Mouse (Mus musculus) granulocyte monocyte progenitor cell, adult 5-6 weeks (primary cell): ENCODE data around the gene Wwp2. TPM values are rescaled to one million over a fixed set of nuclear protein-coding genes. Genes with fewer than 3 reads are reported as not detected.

ENCODE experiments used
- ATAC-seq: replicated peaks from 2 replicates; pipeline ENCODE4 v1.8.0; 2016; ENCODE audit warnings: mild to moderate bottlenecking, moderate TSS enrichment, inconsistent platforms; ENCODE audit not compliant: poor library complexity, severe bottlenecking
- total RNA-seq, 2 experiments: library from RNA; stranded (forward) in 1 of 2; stranded (reverse) in 1 of 2; fragments of 200-712, 200-1000 nt in 1 of 2; fragments of >200 nt in 1 of 2; fragmentation: Nextera tagmentation in 1 of 2; gene quantifications; 2 replicates each; pipeline ENCODE4 v1.2.3; 2014 to 2017

The Wwp2 gene
- total RNA-seq, 2 experiments from 2014 or later: 48.3 to 73.0 TPM

- ATAC-seq: peak; percentile 66
Measured at GRCm38 (mm10) chr8:107502922-107503321, 66.8 kb downstream of the Wwp2 start.

GRCm38 (mm10) chr8:107503354-107503753 lies 67.2 kb downstream of the Wwp2 start:
- peak; percentile 48 for ATAC-seq

- peak; percentile 31; the same call in 1 of the 2 replicates for ATAC-seq
Measured at GRCm38 (mm10) chr8:107504239-107504985, 68.2 kb downstream of the Wwp2 start.

- no peak for ATAC-seq
Measured at GRCm38 (mm10) chr8:107505271-107505670, 69.1 kb downstream of the Wwp2 start.

GRCm38 (mm10) chr8:107507019-107507418 lies 70.9 kb downstream of the Wwp2 start:
- ATAC-seq: no peak

- no peak for ATAC-seq
Measured at GRCm38 (mm10) chr8:107510204-107510603, 74.0 kb downstream of the Wwp2 start.

GRCm38 (mm10) chr8:107510766-107511165 lies 74.6 kb downstream of the Wwp2 start:
- no peak for ATAC-seq

GRCm38 (mm10) chr8:107513249-107513648 lies 77.1 kb downstream of the Wwp2 start:
- no peak for ATAC-seq

- no peak for ATAC-seq
Measured at GRCm38 (mm10) chr8:107514949-107515721, 79.0 kb downstream of the Wwp2 start.

- no peak for ATAC-seq
Measured at GRCm38 (mm10) chr8:107518726-107519125, 82.6 kb downstream of the Wwp2 start.

- ATAC-seq: peak; percentile 50
Measured at GRCm38 (mm10) chr8:107519860-107520259, 83.7 kb downstream of the Wwp2 start.

- 0 out of 2 replicates have a peak, but pooled peaks have one; percentile 23 for ATAC-seq
Measured at GRCm38 (mm10) chr8:107521788-107522554, 85.8 kb downstream of the Wwp2 start.

GRCm38 (mm10) chr8:107522555-107522833 lies 86.3 kb downstream of the Wwp2 start:
- peak; percentile 52 for ATAC-seq

- ATAC-seq: peak; percentile 86
Measured at GRCm38 (mm10) chr8:107524535-107524934, 88.4 kb downstream of the Wwp2 start.

- ATAC-seq: no peak
Measured at GRCm38 (mm10) chr8:107528786-107529185, 92.6 kb downstream of the Wwp2 start.

- no peak for ATAC-seq
Measured at GRCm38 (mm10) chr8:107537472-107537871, 101.3 kb downstream of the Wwp2 start.

GRCm38 (mm10) chr8:107540623-107541022 lies 104.5 kb downstream of the Wwp2 start:
- no peak for ATAC-seq

- ATAC-seq: no peak
Measured at GRCm38 (mm10) chr8:107541369-107541768, 105.2 kb downstream of the Wwp2 start.

GRCm38 (mm10) chr8:107542151-107542550 lies 106.0 kb downstream of the Wwp2 start:
- ATAC-seq: no peak

- ATAC-seq: no peak
Measured at GRCm38 (mm10) chr8:107543714-107544113, 107.5 kb downstream of the Wwp2 start.

- no peak for ATAC-seq
Measured at GRCm38 (mm10) chr8:107544211-107544610, 108.0 kb downstream of the Wwp2 start.
